Mouse (Mus musculus) heart, embryonic 16.5 days (tissue): ENCODE results near the gene Iqgap2. TPM values are rescaled to one million over a fixed set of nuclear protein-coding genes. Genes with fewer than 3 reads are reported as not detected.

Experiments used
- ATAC-seq: fragments of 200-750 bp; cut with Nextera tagmentation; replicated peaks from 2 replicates; pipeline ENCODE4 v1.8.0; 2017; ENCODE audit warnings: moderate number of reproducible peaks; ENCODE audit not compliant: insufficient read depth, low FRiP score; ENCODE audit errors: extremely low read depth
- H3K27ac ChIP-seq: fragments of 300-500 bp; sonication (generic); 2 replicates; pipeline ENCODE4 v1.5.1; 2014; ENCODE audit warnings: mild to moderate bottlenecking, low read length, control low read depth, moderate library complexity
- H3K27me3 ChIP-seq: fragments of 300-500 bp; sonication (generic); 2 replicates; pipeline ENCODE4 v1.6.1; 2014; ENCODE audit warnings: low read length, mixed read lengths; ENCODE audit not compliant: control insufficient read depth, insufficient read depth
- H3K36me3 ChIP-seq: fragments of 300-500 bp; sonication (generic); 2 replicates; pipeline ENCODE4 v1.6.1; 2014; ENCODE audit not compliant: control insufficient read depth, insufficient read depth
- H3K4me1 ChIP-seq: fragments of 300-500 bp; sonication (generic); 2 replicates; pipeline ENCODE4 v1.6.1; 2014; ENCODE audit warnings: low read length, mixed read lengths; ENCODE audit not compliant: control insufficient read depth, insufficient read depth
- H3K4me2 ChIP-seq: fragments of 300-500 bp; sonication (generic); 2 replicates; pipeline ENCODE4 v1.6.1; 2014; ENCODE audit warnings: low read depth, mild to moderate bottlenecking, control low read depth, low read length
- H3K4me3 ChIP-seq: fragments of 300-500 bp; sonication (generic); 2 replicates; pipeline ENCODE4 v1.5.1; 2014; ENCODE audit warnings: mild to moderate bottlenecking, control low read depth, low read length
- H3K9ac ChIP-seq: fragments of 300-500 bp; sonication (generic); 2 replicates; pipeline ENCODE4 v1.6.1; 2014; ENCODE audit warnings: low read length, control low read depth
- H3K9me3 ChIP-seq: fragments of 300-500 bp; sonication (generic); replicated peaks from 2 replicates; pipeline ENCODE4 v1.6.1; 2016; ENCODE audit warnings: low read length; ENCODE audit not compliant: control insufficient read depth
- WGBS: fragments of 180-500 bp; shearing (Covaris S2); extraction: QIAGEN DNeasy Blood & Tissue Kit; methylation state at CpG from one replicate; pipeline ENCODE4 v1.1.7; 2014; 5-methylcytosine and 5-hydroxymethylcytosine counted together
- polyA plus RNA-seq: library from polyadenylated mRNA; unstranded; fragments of >200 nt; fragmentation: Nextera tagmentation; extraction: Ambion mirVana; gene quantifications from 2 replicates; pipeline ENCODE4 v1.2.1, GENCODE M21; 2015

Iqgap2 gene
- polyA plus RNA-seq, 1 experiment from 2014 or later: 4.6 TPM

- no peak for ATAC-seq
- 50% methylated on average over 6 of the region's 6 CpGs for WGBS
Measured at GRCm38 (mm10) chr13:95804113-95804512, 87.6 kb downstream of the Iqgap2 start.

GRCm38 (mm10) chr13:95800925-95801324 is 90.8 kb downstream of the Iqgap2 start:
- Histone ChIP-seq H3K9me3 (no peaks in the 10 kb centered on the region), H3K27ac (no peak overlapping the region; the same call in 1 of the 2 replicates), H3K4me2 (no peak overlapping the region), H3K36me3 (no peaks in the 10 kb centered on the region), H3K4me1 (peaks cover 6% of the 10 kb centered on the region), H3K27me3 (no peaks in the 10 kb centered on the region), H3K4me3 (no peak overlapping the region), H3K9ac (no peak overlapping the region)
- WGBS: 36% methylated on average over 9 of the region's 9 CpGs
- ATAC-seq: peak; percentile 52

More at GRCm38 (mm10) chr13:95804113-95804512, 87.6 kb downstream of the Iqgap2 start:
- peaks cover 8% of the 10 kb centered on the region for H3K4me1 ChIP-seq
- no peaks in the 10 kb centered on the region for H3K27me3 ChIP-seq
- H3K9ac ChIP-seq: no peak overlapping the region
- no peak overlapping the region for H3K4me3 ChIP-seq
- H3K9me3 ChIP-seq: no peaks in the 10 kb centered on the region
- no peaks in the 10 kb centered on the region for H3K36me3 ChIP-seq
- H3K27ac ChIP-seq: no peak overlapping the region
- H3K4me2 ChIP-seq: no peak overlapping the region

GRCm38 (mm10) chr13:95799322-95799721 is 92.4 kb downstream of the Iqgap2 start:
- no peak overlapping the region for H3K27ac ChIP-seq
- 77% methylated on average over 4 of the region's 4 CpGs for WGBS

GRCm38 (mm10) chr13:95798721-95799120 is 93.0 kb downstream of the Iqgap2 start:
- Histone ChIP-seq H3K36me3 (no peaks in the 10 kb centered on the region), H3K27ac (no peak overlapping the region), H3K9me3 (no peaks in the 10 kb centered on the region), H3K4me3 (no peak overlapping the region), H3K27me3 (no peaks in the 10 kb centered on the region), H3K4me2 (no peak overlapping the region), H3K9ac (no peak overlapping the region), H3K4me1 (0 out of 2 replicates have a peak, but pooled peaks cover 2% of the 10 kb centered on the region)
- ATAC-seq: no peak
- WGBS: 30% methylated on average over 6 of the region's 6 CpGs

More at GRCm38 (mm10) chr13:95799322-95799721, 92.4 kb downstream of the Iqgap2 start:
- Histone ChIP-seq H3K4me3 (no peak overlapping the region), H3K4me1 (0 out of 2 replicates have a peak, but pooled peaks cover 2% of the 10 kb centered on the region), H3K4me2 (no peak overlapping the region), H3K9me3 (no peaks in the 10 kb centered on the region), H3K27me3 (no peaks in the 10 kb centered on the region), H3K9ac (no peak overlapping the region), H3K36me3 (no peaks in the 10 kb centered on the region)
- no peak for ATAC-seq

- H3K27me3 ChIP-seq: no peaks in the 10 kb centered on the region
- 0 out of 2 replicates have a peak, but pooled peaks cover 2% of the 10 kb centered on the region for H3K4me1 ChIP-seq
- ATAC-seq: no peak
- H3K27ac ChIP-seq: no peak overlapping the region
- H3K9me3 ChIP-seq: no peaks in the 10 kb centered on the region
- H3K36me3 ChIP-seq: no peaks in the 10 kb centered on the region
- no peak overlapping the region for H3K9ac ChIP-seq
- H3K4me2 ChIP-seq: no peak overlapping the region
- WGBS: 85% methylated on average over 2 of the region's 2 CpGs
- H3K4me3 ChIP-seq: no peak overlapping the region
Measured at GRCm38 (mm10) chr13:95797530-95797929, 94.2 kb downstream of the Iqgap2 start.

- Histone ChIP-seq H3K4me3 (no peak overlapping the region), H3K27me3 (no peaks in the 10 kb centered on the region), H3K36me3 (no peaks in the 10 kb centered on the region), H3K9me3 (no peaks in the 10 kb centered on the region), H3K4me1 (no peaks in the 10 kb centered on the region), H3K4me2 (no peak overlapping the region), H3K9ac (no peak overlapping the region), H3K27ac (no peak overlapping the region)
- 75% methylated on average over 8 of the region's 8 CpGs for WGBS
- no peak for ATAC-seq
Measured at GRCm38 (mm10) chr13:95794346-95794745, 97.4 kb downstream of the Iqgap2 start.

- 75% methylated on average over 6 of the region's 6 CpGs for WGBS
- no peak overlapping the region for H3K4me2 ChIP-seq
- H3K27ac ChIP-seq: no peak overlapping the region
- H3K9me3 ChIP-seq: no peaks in the 10 kb centered on the region
- H3K4me3 ChIP-seq: no peak overlapping the region
- no peaks in the 10 kb centered on the region for H3K36me3 ChIP-seq
- no peaks in the 10 kb centered on the region for H3K4me1 ChIP-seq
- no peak overlapping the region for H3K9ac ChIP-seq
- H3K27me3 ChIP-seq: no peaks in the 10 kb centered on the region
- no peak for ATAC-seq
Measured at GRCm38 (mm10) chr13:95790883-95791282, 100.8 kb downstream of the Iqgap2 start.

- 58% methylated on average over 10 of the region's 10 CpGs for WGBS
- no peak overlapping the region for H3K4me2 ChIP-seq
- H3K4me1 ChIP-seq: no peaks in the 10 kb centered on the region
- no peak for ATAC-seq
- H3K4me3 ChIP-seq: no peak overlapping the region
- H3K9ac ChIP-seq: no peak overlapping the region
- no peaks in the 10 kb centered on the region for H3K36me3 ChIP-seq
- H3K27me3 ChIP-seq: no peaks in the 10 kb centered on the region
- no peaks in the 10 kb centered on the region for H3K9me3 ChIP-seq
- H3K27ac ChIP-seq: no peak overlapping the region
Measured at GRCm38 (mm10) chr13:95788631-95789376, 102.9 kb downstream of the Iqgap2 start.

GRCm38 (mm10) chr13:95782969-95783332 is 108.8 kb downstream of the Iqgap2 start:
- no peak overlapping the region for H3K4me2 ChIP-seq
- H3K4me3 ChIP-seq: no peak overlapping the region
- H3K36me3 ChIP-seq: no peaks in the 10 kb centered on the region
- H3K9ac ChIP-seq: no peak overlapping the region
- ATAC-seq: no peak
- no peak overlapping the region for H3K27ac ChIP-seq
- H3K9me3 ChIP-seq: no peaks in the 10 kb centered on the region
- H3K27me3 ChIP-seq: no peaks in the 10 kb centered on the region
- 36% methylated on average over 2 of the region's 2 CpGs for WGBS
- H3K4me1 ChIP-seq: peaks cover 10% of the 10 kb centered on the region; the same call in 1 of the 2 replicates
